Mouse (Mus musculus) kidney, adult 2 months (tissue): ENCODE results near the gene Foxp1.

Experiments used
- CTCF ChIP-seq: fragments of 200-500 bp; conservative IDR thresholded peaks from 2 replicates; pipeline ENCODE4 v1.5.1; 2011; ENCODE audit warnings: low read depth, mild to moderate bottlenecking, control low read depth, low read length, moderate library complexity, mixed read lengths; ENCODE audit not compliant: insufficient read depth, insufficient read length
- POLR2A ChIP-seq: fragments of 200-500 bp; IDR thresholded peaks from one replicate; pipeline ENCODE4 v1.6.1; 2011; ENCODE audit warnings: low read depth, low read length, control low read depth

- TF ChIP-seq CTCF = no peak
- TF ChIP-seq POLR2A = no peak
These were observed 39.0 kb downstream of the Foxp1 start for GRCm38 (mm10) chr6:99483556-99483955.
